Mouse (Mus musculus) ES-E14 (cell line): ENCODE data around the gene Rbm26. TPM values are rescaled to one million over a fixed set of nuclear protein-coding genes. Genes with fewer than 3 reads are reported as not detected.

Experiments
- DNase-seq: peaks from one replicate; pipeline ENCODE4 v3.0.0-alpha.2; 2013; ENCODE audit warnings: low read depth, low spot score
- H3K27ac ChIP-seq: 2 replicates; pipeline ENCODE4 v1.5.1; 2012; ENCODE audit warnings: low read depth, mild to moderate bottlenecking, low read length, moderate library complexity, mixed read lengths; ENCODE audit not compliant: poor library complexity, insufficient read depth, severe bottlenecking
- H3K36me3 ChIP-seq: 2 replicates; pipeline ENCODE4 v1.6.1; 2012; ENCODE audit warnings: mild to moderate bottlenecking, low read length, moderate library complexity, mixed read lengths; ENCODE audit not compliant: control insufficient read depth, poor library complexity, insufficient read depth, severe bottlenecking
- H3K4me1 ChIP-seq, 2 experiments: fragments of 150-350 bp in 1 of 2; sonication (generic) in 1 of 2; 2 replicates each; pipeline ENCODE4 v1.6.1; 2012; ENCODE audit warnings: low read length in 2 of 2, mild to moderate bottlenecking in 1 of 2, mixed read lengths in 1 of 2; ENCODE audit not compliant: control insufficient read depth in 2 of 2, insufficient read depth in 2 of 2, poor library complexity in 1 of 2
- H3K4me3 ChIP-seq, 2 experiments: fragments of 150-350 bp in 1 of 2; sonication (generic) in 1 of 2; 2 replicates each; pipeline ENCODE4 v1.5.1; 2012; ENCODE audit warnings: low read length in 2 of 2, low read depth in 1 of 2, mild to moderate bottlenecking in 1 of 2, mixed read lengths in 1 of 2; ENCODE audit not compliant: insufficient read depth in 1 of 2, poor library complexity in 1 of 2, severe bottlenecking in 1 of 2
- H3K9ac ChIP-seq: 2 replicates; pipeline ENCODE4 v1.6.1; 2012; ENCODE audit warnings: low read depth, mild to moderate bottlenecking, low read length, mixed read lengths; ENCODE audit not compliant: poor library complexity, insufficient read depth, severe bottlenecking
- H3K9me3 ChIP-seq: fragments of 150-350 bp; sonication (generic); 2 replicates; pipeline ENCODE4 v1.6.1; 2012; ENCODE audit warnings: low read depth, mild to moderate bottlenecking, low read length; ENCODE audit not compliant: control insufficient read depth, insufficient read depth
- CHD2 ChIP-seq: IDR thresholded peaks from 2 replicates; pipeline ENCODE4 v1.6.1; 2014; ENCODE audit warnings: mild to moderate bottlenecking, low read depth, low read length, inconsistent platforms
- HCFC1 ChIP-seq: IDR thresholded peaks from 2 replicates; pipeline ENCODE4 v1.6.1; 2012; ENCODE audit warnings: low read length, inconsistent platforms, borderline replicate concordance; ENCODE audit not compliant: insufficient read depth
- MAFK ChIP-seq: IDR thresholded peaks from 2 replicates; pipeline ENCODE4 v1.6.1; 2014; ENCODE audit warnings: mild to moderate bottlenecking, low read depth, low read length, inconsistent platforms; ENCODE audit not compliant: insufficient read depth
- ZC3H11A ChIP-seq: IDR thresholded peaks from 2 replicates; pipeline ENCODE4 v1.6.1; 2012; ENCODE audit warnings: low read depth, mild to moderate bottlenecking, inconsistent platforms, low read length, borderline replicate concordance
- ZNF384 ChIP-seq: IDR thresholded peaks from 2 replicates; pipeline ENCODE4 v1.6.1; 2012; ENCODE audit warnings: low read depth, low read length, inconsistent platforms
- in situ Hi-C, 2 experiments: fragments of 600-800 bp; cut with MboI; formaldehyde crosslinking; loops; one replicate each; pipeline ENCODE4 v1.15.1; 2025; ENCODE audit warnings: low sequenced_read_pairs in 2 of 2, inconsistent platforms in 1 of 2; ENCODE audit not compliant: unreplicated experiment in 2 of 2
- total RNA-seq: library from RNA; depleted of rRNA; stranded (reverse); fragments of 300-350 nt; gene quantifications from 2 replicates; pipeline ENCODE4 v1.2.3, GENCODE M21; 2012

Gene Rbm26
- total RNA-seq, 1 experiment, result 43.6 TPM

DNA sequence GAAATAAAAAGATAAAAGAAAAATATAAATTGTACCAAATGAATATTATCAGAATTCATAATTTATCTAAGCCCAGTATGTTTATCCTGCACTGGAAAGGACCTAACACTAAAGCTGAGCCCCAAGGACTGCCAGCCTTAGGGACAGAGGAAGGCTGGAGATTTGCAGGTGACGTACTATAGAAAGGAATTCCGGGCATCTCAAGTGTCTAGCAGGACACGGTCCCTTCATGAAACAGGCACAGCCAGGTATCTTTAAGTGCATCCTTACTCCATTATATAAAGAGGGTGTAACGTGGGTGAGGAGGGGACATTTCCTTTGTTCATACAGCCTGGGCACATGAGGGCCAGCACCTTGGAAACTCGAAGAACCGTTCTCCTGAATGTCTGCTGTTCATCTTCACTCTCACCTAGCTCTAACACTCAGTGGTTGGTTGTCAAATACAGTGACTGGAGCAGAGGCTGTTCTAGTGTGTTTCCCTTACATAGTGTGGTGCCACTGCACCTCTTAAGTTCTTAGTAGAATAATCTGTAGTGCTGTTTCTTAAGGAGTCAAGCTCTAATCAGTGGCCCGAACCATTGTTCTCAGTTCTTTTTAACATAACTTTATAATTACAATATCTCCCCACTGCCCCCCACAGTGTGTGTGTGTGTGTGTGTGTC, 91.7 kb downstream of the Rbm26 start:
- in situ Hi-C loops, result no loop called here
- H3K27ac ChIP-seq, result no peak overlapping the region
- H3K9me3 ChIP-seq, result no peaks in the 10 kb centered on the region
- no peak overlapping the region for H3K9ac ChIP-seq
- TF ChIP-seq CHD2, result no peak
- TF ChIP-seq HCFC1, result no peak
- no peak for TF ChIP-seq ZC3H11A
- TF ChIP-seq MAFK, result no peak
- no peak for TF ChIP-seq ZNF384
- no peaks in the 10 kb centered on the region for H3K4me1 ChIP-seq
- no peak overlapping the region for H3K4me3 ChIP-seq
- DNase-seq, result no peak
- H3K36me3 ChIP-seq, result no peaks in the 10 kb centered on the region

DNA sequence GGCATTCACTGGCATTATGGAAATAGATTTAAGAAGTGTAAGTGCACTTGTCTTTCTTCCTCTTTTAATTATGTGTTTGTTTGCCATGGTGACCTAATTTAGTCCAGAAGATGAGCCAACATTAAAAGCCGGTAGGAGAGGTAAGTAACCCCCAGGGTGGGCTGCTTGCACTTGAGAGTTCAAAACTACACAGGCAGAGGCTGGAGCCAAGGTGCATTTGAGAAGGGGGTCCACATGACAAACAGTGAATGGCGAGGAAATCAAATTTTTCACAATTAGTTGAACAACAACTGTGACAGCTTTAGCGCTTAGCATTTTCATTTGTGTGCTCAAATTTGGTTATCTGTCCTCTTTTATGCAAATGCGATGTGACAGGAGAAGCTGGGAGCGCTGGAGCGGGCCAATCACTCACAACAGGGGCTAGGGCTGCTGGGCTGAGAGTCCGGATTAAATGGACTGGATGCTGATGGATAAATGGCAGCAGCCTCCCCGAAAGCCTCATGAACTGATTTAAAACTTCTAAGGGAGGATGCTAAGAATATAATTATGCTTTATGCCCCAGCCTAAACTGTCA, 92.3 kb downstream of the Rbm26 start:
- TF ChIP-seq ZC3H11A (no peak), CHD2 (no peak), ZNF384 (no peak), MAFK (no peak), HCFC1 (no peak)
- H3K4me3 ChIP-seq, result no peak overlapping the region
- no peaks in the 10 kb centered on the region for H3K4me1 ChIP-seq
- no peak overlapping the region for H3K27ac ChIP-seq
- H3K36me3 ChIP-seq, result no peaks in the 10 kb centered on the region
- no peak overlapping the region for H3K9ac ChIP-seq
- DNase-seq, result no peak
- in situ Hi-C loops, result no loop called here
- no peaks in the 10 kb centered on the region for H3K9me3 ChIP-seq

DNA sequence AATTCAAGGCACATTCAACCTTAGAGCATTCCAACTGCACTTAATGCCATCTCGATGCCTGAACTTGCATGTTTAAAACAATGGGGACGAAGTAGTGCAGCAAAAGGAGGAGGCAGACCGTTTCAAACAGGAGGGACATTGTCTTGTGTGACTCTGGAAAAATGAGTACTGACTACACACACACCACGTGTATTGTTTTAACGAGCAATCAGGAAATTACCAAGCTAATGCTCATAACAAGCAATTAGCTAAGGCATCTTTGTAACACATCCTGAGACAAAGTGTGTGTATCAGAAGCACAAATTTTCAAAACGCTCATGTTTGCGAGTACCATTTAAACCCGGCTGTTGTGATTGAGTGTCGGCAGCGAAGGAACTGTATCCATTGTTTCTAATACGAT, 93.0 kb downstream of the Rbm26 start:
- no peaks in the 10 kb centered on the region for H3K4me1 ChIP-seq
- no peak for DNase-seq
- no peaks in the 10 kb centered on the region for H3K9me3 ChIP-seq
- in situ Hi-C loops, result no loop called here
- H3K4me3 ChIP-seq, result no peak overlapping the region
- TF ChIP-seq CHD2 (no peak), ZC3H11A (no peak), HCFC1 (no peak), MAFK (no peak), ZNF384 (no peak)
- H3K9ac ChIP-seq, result no peak overlapping the region
- H3K36me3 ChIP-seq, result no peaks in the 10 kb centered on the region
- no peak overlapping the region for H3K27ac ChIP-seq

DNA sequence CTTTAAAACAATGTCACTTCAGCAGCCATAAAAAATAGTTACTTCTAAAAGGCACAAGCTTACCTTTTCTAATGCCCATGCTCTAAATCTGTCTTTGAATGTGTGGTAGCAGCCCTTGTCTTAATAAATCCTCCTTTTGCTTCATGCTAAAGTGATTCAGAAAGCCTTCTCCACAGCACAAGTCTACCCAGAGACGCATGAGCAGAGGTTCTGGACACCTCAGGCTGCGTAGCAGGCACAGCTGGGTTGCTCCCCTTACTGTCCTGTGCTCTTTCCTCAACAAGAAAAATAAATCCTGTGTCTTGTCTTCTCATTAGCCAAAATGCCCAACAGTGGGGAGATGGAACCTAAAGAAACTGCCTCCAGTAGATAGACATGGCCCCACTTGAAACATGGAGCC, 102.4 kb downstream of the Rbm26 start:
- H3K9me3 ChIP-seq, result no peaks in the 10 kb centered on the region
- no peak for DNase-seq
- H3K9ac ChIP-seq, result no peak overlapping the region
- H3K4me3 ChIP-seq, result no peak overlapping the region
- TF ChIP-seq HCFC1 (no peak), ZNF384 (no peak), CHD2 (no peak)
- H3K4me1 ChIP-seq, result no peaks in the 10 kb centered on the region
- H3K36me3 ChIP-seq, result no peaks in the 10 kb centered on the region
- in situ Hi-C loops, result no loop called here
- no peak overlapping the region for H3K27ac ChIP-seq

DNA sequence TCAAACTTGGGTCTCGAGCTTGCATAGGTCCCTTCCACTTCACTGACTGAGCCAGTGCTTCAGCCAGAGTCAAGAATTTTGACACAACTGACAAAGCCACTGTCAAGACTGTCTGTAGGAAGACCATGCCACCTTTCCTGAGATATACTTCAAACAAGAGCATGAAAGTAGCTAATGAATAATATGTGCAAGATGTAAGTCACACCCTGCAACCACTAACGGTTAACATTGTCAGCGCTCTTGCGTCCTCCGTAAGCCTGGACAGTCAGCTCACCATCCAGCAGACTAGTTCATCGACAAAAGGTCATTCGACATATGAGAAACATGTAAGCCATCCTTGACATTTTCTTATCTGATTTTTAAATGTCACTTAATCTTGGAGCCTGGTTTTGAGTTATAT, 102.8 kb downstream of the Rbm26 start:
- Histone ChIP-seq H3K4me1 (no peaks in the 10 kb centered on the region), H3K27ac (no peak overlapping the region), H3K4me3 (no peak overlapping the region), H3K9me3 (no peaks in the 10 kb centered on the region), H3K9ac (no peak overlapping the region), H3K36me3 (no peaks in the 10 kb centered on the region)
- DNase-seq, result no peak
- in situ Hi-C loops, result no loop called here
- TF ChIP-seq ZC3H11A, result no peak
- TF ChIP-seq CHD2, result no peak
- TF ChIP-seq MAFK, result no peak
- no peak for TF ChIP-seq HCFC1
- TF ChIP-seq ZNF384, result no peak
